Mouse (Mus musculus) small intestine, adult 2 months (tissue): ENCODE measurements around the gene Ndnf. TPM values are rescaled to one million over a fixed set of nuclear protein-coding genes. Genes with fewer than 3 reads are reported as not detected.

Source experiments
- H3K27ac ChIP-seq: fragments of 200-500 bp; 2 replicates; pipeline ENCODE4 v1.5.1; 2012; ENCODE audit warnings: low read depth, low read length, control low read depth, inconsistent platforms; ENCODE audit not compliant: insufficient read depth
- H3K27me3 ChIP-seq: fragments of 200-500 bp; 2 replicates; pipeline ENCODE4 v1.6.1; 2012; ENCODE audit warnings: mild to moderate bottlenecking, moderate library complexity, low read length, inconsistent platforms; ENCODE audit not compliant: control insufficient read depth, insufficient read depth
- H3K36me3 ChIP-seq: fragments of 200-500 bp; 2 replicates; pipeline ENCODE4 v1.6.1; 2012; ENCODE audit warnings: mild to moderate bottlenecking, low read length, control low read depth, inconsistent platforms; ENCODE audit not compliant: control insufficient read depth, insufficient read depth
- H3K4me1 ChIP-seq: fragments of 200-500 bp; 2 replicates; pipeline ENCODE4 v1.6.1; 2012; ENCODE audit warnings: low read length, inconsistent platforms, mixed read lengths; ENCODE audit not compliant: control insufficient read depth, insufficient read depth, insufficient read length
- H3K4me3 ChIP-seq: fragments of 200-500 bp; 2 replicates; pipeline ENCODE4 v1.5.1; 2012; ENCODE audit warnings: low read depth, mild to moderate bottlenecking, control low read depth, inconsistent platforms, low read length, moderate library complexity
- CTCF ChIP-seq: fragments of 200-500 bp; IDR thresholded peaks from 2 replicates; pipeline ENCODE4 v1.5.1; 2012; ENCODE audit warnings: low read depth, mild to moderate bottlenecking, control low read depth, inconsistent platforms, low read length, moderate library complexity, mixed read lengths; ENCODE audit not compliant: insufficient replicate concordance, insufficient read length; ENCODE audit errors: extremely low read depth
- POLR2A ChIP-seq: fragments of 200-500 bp; IDR thresholded peaks from 2 replicates; pipeline ENCODE4 v1.6.1; 2012; ENCODE audit warnings: low read depth, mild to moderate bottlenecking, control low read depth, inconsistent platforms, low read length, moderate library complexity
- WGBS: fragments of 180-500 bp; shearing (Covaris S2); methylation state at CpG from one replicate; pipeline ENCODE4 v1.1.7; 2018; 5-methylcytosine and 5-hydroxymethylcytosine counted together
- polyA plus RNA-seq: library from polyadenylated mRNA; depleted of rRNA; stranded (reverse); fragments of >200 nt; gene quantifications from 2 replicates; pipeline ENCODE4 v1.2.3, GENCODE M21; 2012; rRNA removed

Ndnf gene
- polyA plus RNA-seq, 1 experiment, result 0.09 TPM

DNA sequence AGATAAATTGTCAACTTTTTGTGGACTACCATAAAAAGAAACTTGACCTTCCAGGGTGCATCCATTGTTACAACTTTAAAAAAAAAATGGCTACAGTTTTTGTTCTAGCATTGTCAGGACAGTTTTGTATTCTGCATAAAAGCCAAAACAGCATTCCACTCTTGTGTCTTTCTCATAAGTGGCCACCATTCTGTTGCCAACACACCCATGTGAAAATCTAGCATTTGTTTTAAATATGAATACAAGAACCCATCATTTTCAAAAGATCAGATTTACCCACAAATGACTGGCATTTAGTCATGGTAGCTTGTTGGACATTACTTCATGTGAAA, 72.4 kb downstream of the Ndnf start:
- no peak overlapping the region for H3K4me3 ChIP-seq
- H3K27me3 ChIP-seq, result no peaks in the 10 kb centered on the region

DNA sequence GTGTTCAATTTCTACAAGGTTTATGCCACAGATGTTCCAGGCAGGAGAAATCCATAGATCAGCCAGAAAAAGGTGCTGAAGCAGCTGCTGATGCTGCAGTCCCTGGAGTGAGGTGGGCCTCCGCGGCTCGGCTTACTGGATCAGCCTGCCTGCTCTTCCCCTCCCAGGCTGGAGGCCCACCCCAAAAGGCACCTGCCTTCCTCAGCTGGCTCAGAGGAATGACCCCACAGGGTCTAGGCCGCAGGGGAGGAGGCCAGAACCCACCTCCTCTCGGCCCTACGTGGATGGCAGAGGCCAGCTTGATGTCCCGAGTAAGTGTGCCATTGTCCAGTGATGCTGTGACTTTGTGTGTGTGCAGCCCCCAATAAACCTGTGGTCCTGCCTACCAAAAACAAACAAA, 86.8 kb downstream of the Ndnf start:
- WGBS, result 76% methylated on average over 7 of the region's 7 CpGs
- TF ChIP-seq CTCF (no peak), POLR2A (no peak)
- Histone ChIP-seq H3K27ac (no peak overlapping the region), H3K4me1 (no peaks in the 10 kb centered on the region), H3K36me3 (no peaks in the 10 kb centered on the region), H3K27me3 (no peaks in the 10 kb centered on the region), H3K4me3 (no peak overlapping the region)

More for the DNA sequence above, 72.4 kb downstream of the Ndnf start:
- TF ChIP-seq CTCF (no peak), POLR2A (no peak)
- Histone ChIP-seq H3K27ac (no peak overlapping the region), H3K36me3 (no peaks in the 10 kb centered on the region), H3K4me1 (no peaks in the 10 kb centered on the region)

DNA sequence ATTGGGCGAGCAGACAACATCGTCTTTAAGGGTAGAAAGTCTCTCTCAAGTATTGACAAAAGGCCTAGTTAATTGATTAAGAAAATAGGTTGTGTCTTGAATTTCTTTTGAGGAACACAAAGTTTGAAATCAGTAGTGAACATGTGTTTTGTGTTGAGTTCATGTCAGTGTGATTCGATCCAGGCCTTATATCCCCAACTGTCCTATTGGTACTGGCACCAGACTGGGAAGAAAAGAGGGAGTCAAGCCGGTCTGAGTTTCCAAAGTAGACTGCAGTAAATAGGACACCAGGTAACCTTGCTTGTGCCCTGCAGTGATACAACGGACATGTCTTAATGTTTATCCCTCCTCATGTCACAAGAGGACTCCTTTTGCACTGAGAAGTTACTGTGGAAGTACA, 87.8 kb downstream of the Ndnf start:
- no peak overlapping the region for H3K4me3 ChIP-seq
- TF ChIP-seq CTCF (no peak), POLR2A (no peak)
- H3K4me1 ChIP-seq, result no peaks in the 10 kb centered on the region
- H3K27me3 ChIP-seq, result no peaks in the 10 kb centered on the region
- H3K36me3 ChIP-seq, result no peaks in the 10 kb centered on the region
- no peak overlapping the region for H3K27ac ChIP-seq
- WGBS, result 84% methylated on average over 5 of the region's 5 CpGs

DNA sequence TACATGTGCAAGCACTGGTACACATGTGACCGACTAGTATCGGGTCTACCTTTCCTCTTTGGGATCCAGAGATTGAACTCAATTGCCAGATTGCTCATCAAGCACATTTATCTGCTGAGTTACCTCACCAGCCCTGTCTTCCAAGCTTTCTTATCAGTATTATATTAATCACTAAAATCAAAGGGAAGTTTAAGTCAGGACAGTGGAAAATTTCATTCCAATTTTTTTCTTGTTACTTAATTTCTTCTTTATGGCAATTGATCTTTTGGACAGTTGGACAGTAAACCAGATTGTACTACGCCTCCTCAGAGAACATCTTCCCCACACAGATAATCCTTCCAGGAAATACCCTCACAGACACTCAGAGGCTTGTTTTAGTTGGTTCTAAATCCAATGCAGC, 88.7 kb downstream of the Ndnf start:
- no peaks in the 10 kb centered on the region for H3K36me3 ChIP-seq
- WGBS, result 75% methylated on average over 3 of the region's 3 CpGs
- H3K4me1 ChIP-seq, result no peaks in the 10 kb centered on the region
- H3K27me3 ChIP-seq, result no peaks in the 10 kb centered on the region
- H3K4me3 ChIP-seq, result no peak overlapping the region
- TF ChIP-seq POLR2A (no peak), CTCF (no peak)
- H3K27ac ChIP-seq, result no peak overlapping the region

Other genes starting within 250 kb of the Ndnf start
- 0.08 TPM in 1 of 2 replicates, not detected in the other for gene Tnip3, start 146.3 kb upstream of the Ndnf start, polyA plus RNA-seq
- 0.13 and 0.33 TPM in 2 replicates for gene Prdm5, start 107.4 kb downstream of the Ndnf start, polyA plus RNA-seq